Mouse (Mus musculus): ENCODE measurements around the gene Mapk10. TPM values are rescaled to one million over a fixed set of nuclear protein-coding genes. Genes with fewer than 3 reads are reported as not detected.

Mapk10 gene
- polyA plus RNA-seq, 1 experiment from 2014 or later, result 83.9 TPM

- H3K4me1 ChIP-seq, result peaks cover 31% of the 10 kb centered on the region
- no peak overlapping the region for H3K4me2 ChIP-seq (replicated peaks)
- H3K4me3 ChIP-seq, result no peak overlapping the region
- H3K9ac ChIP-seq (replicated peaks), result no peak overlapping the region
- no peaks in the 10 kb centered on the region for H3K27me3 ChIP-seq
- no peak for ATAC-seq (replicated peaks)
- H3K36me3 ChIP-seq, result no peaks in the 10 kb centered on the region
- peak overlapping the region; percentile 57 for H3K27ac ChIP-seq (replicated peaks)
- 61% methylated on average over 7 of the region's 7 CpGs for WGBS
- no peaks in the 10 kb centered on the region for H3K9me3 ChIP-seq
Measured at GRCm38 (mm10) chr5:103022504-103023172, 188.5 kb downstream of the Mapk10 start.

- H3K27ac ChIP-seq (replicated peaks), result peak overlapping the region; percentile 51
- 61% methylated on average over 8 of the region's 8 CpGs for WGBS
- H3K9ac ChIP-seq (replicated peaks), result no peak overlapping the region
- no peaks in the 10 kb centered on the region for H3K36me3 ChIP-seq
- no peak overlapping the region for H3K4me2 ChIP-seq (replicated peaks)
- no peaks in the 10 kb centered on the region for H3K9me3 ChIP-seq
- ATAC-seq (replicated peaks), result peak; percentile 73
- peaks cover 31% of the 10 kb centered on the region for H3K4me1 ChIP-seq
- H3K4me3 ChIP-seq, result no peak overlapping the region
- H3K27me3 ChIP-seq, result no peaks in the 10 kb centered on the region
Measured at GRCm38 (mm10) chr5:103021479-103021878, 189.7 kb downstream of the Mapk10 start.

DNA sequence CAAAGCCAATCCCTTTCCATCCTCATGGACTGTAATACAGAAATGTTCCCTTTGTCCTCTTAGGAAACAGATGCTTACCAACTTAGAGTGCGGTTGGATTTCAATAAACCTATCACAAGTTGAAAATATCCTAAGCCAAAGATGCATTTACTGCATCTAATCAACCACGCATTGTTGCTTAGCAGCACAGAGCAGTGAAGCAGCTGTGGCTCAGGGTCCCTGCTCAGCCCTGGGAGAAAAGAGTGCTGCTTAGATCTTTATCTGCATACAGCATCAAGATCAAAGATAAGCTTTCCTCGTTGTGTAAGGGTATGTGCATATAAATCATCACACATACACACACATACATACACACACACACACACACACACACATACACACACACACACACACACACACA, 190.2 kb downstream of the Mapk10 start:
- peaks cover 31% of the 10 kb centered on the region for H3K4me1 ChIP-seq
- no peak overlapping the region for H3K4me2 ChIP-seq (replicated peaks)
- H3K27ac ChIP-seq (replicated peaks), result peak overlapping the region; percentile 51
- no peaks in the 10 kb centered on the region for H3K36me3 ChIP-seq
- ATAC-seq (replicated peaks), result peak; percentile 86
- H3K27me3 ChIP-seq, result no peaks in the 10 kb centered on the region
- H3K4me3 ChIP-seq, result no peak overlapping the region
- H3K9me3 ChIP-seq, result no peaks in the 10 kb centered on the region
- WGBS, result 12% methylated on average over 3 of the region's 3 CpGs
- H3K9ac ChIP-seq (replicated peaks), result no peak overlapping the region

GRCm38 (mm10) chr5:103020127-103020526, 191.0 kb downstream of the Mapk10 start:
- H3K27ac ChIP-seq (replicated peaks), result peak overlapping the region; percentile 51
- no peaks in the 10 kb centered on the region for H3K27me3 ChIP-seq
- no peaks in the 10 kb centered on the region for H3K36me3 ChIP-seq
- H3K4me2 ChIP-seq (replicated peaks), result no peak overlapping the region
- ATAC-seq (replicated peaks), result no peak
- H3K9ac ChIP-seq (replicated peaks), result no peak overlapping the region
- H3K9me3 ChIP-seq, result no peaks in the 10 kb centered on the region
- WGBS, result 79% methylated on average over 5 of the region's 5 CpGs
- H3K4me1 ChIP-seq, result peaks cover 31% of the 10 kb centered on the region
- H3K4me3 ChIP-seq, result no peak overlapping the region

DNA sequence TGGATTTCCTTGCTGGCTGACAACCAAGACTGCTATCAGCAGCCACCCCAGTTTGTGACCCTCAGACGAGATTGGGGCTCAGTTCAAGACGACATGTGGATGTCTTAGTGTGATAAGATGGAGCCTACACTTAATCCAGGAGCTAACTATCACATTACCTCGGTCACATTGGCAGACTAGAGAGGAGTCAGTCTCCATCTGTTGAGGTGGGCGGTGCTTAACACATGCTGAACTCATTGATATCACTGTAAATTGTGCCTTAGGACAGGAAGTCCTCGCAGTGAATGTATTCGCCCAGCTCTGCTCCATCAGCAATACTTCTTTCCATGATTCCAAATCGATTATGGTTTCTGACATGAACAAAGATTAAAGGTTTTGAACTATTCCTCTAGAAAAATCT, 193.5 kb downstream of the Mapk10 start:
- Histone ChIP-seq H3K4me3 (no peak overlapping the region), H3K36me3 (no peaks in the 10 kb centered on the region), H3K9ac (replicated peaks) (no peak overlapping the region), H3K4me1 (peaks cover 31% of the 10 kb centered on the region), H3K9me3 (no peaks in the 10 kb centered on the region), H3K4me2 (replicated peaks) (no peak overlapping the region), H3K27me3 (no peaks in the 10 kb centered on the region), H3K27ac (replicated peaks) (no peak overlapping the region)
- no peak for ATAC-seq (replicated peaks)
- WGBS, result 88% methylated on average over 7 of the region's 7 CpGs

DNA sequence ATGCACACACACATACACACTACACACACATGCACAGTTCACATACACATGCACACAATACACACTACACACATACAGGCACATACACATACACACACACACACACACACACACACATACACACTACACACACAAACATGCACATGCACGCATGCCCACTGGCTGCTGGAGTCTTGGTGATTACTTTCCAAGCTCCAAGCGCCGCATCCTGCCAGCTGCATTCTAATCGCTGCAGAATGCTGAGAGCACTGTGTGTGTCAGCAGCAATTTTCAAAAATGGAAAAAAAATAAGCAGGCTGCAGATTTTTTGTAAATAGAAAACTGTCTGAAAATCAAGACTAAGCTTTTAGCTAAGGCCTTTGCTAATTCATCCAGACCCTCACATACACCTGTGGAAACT, 196.8 kb downstream of the Mapk10 start:
- no peak overlapping the region for H3K4me3 ChIP-seq
- peak; percentile 60; the same call in 1 of the 2 replicates for ATAC-seq (replicated peaks)
- H3K27me3 ChIP-seq, result no peaks in the 10 kb centered on the region
- H3K36me3 ChIP-seq, result no peaks in the 10 kb centered on the region
- no peaks in the 10 kb centered on the region for H3K9me3 ChIP-seq
- WGBS, result 81% methylated on average over 4 of the region's 4 CpGs
- peaks cover 9% of the 10 kb centered on the region; the same call in 1 of the 2 replicates for H3K4me1 ChIP-seq
- H3K27ac ChIP-seq (replicated peaks), result peak overlapping the region; percentile 58
- H3K9ac ChIP-seq (replicated peaks), result no peak overlapping the region
- no peak overlapping the region for H3K4me2 ChIP-seq (replicated peaks)

- H3K9ac ChIP-seq (replicated peaks), result no peak overlapping the region
- WGBS, result 53% methylated on average over 4 of the region's 4 CpGs
- H3K9me3 ChIP-seq, result no peaks in the 10 kb centered on the region
- no peak overlapping the region for H3K4me2 ChIP-seq (replicated peaks)
- no peak overlapping the region for H3K4me3 ChIP-seq
- no peak for ATAC-seq (replicated peaks)
- H3K36me3 ChIP-seq, result no peaks in the 10 kb centered on the region
- no peaks in the 10 kb centered on the region for H3K27me3 ChIP-seq
- peaks cover 9% of the 10 kb centered on the region; the same call in 1 of the 2 replicates for H3K4me1 ChIP-seq
- H3K27ac ChIP-seq (replicated peaks), result 0 out of 2 replicates have a peak overlapping the region, but pooled peaks have one; percentile 6
Measured at GRCm38 (mm10) chr5:103008894-103009293, 202.2 kb downstream of the Mapk10 start.

- whole genome bisulfite sequencing, result 68% methylated on average over 7 of the region's 7 CpGs
- Histone ChIP-seq H3K27me3 (no peaks in the 10 kb centered on the region), H3K9ac (replicated peaks) (no peak overlapping the region), H3K27ac (replicated peaks) (no peak overlapping the region), H3K4me2 (replicated peaks) (no peak overlapping the region), H3K9me3 (no peaks in the 10 kb centered on the region), H3K4me1 (no peaks in the 10 kb centered on the region), H3K4me3 (no peak overlapping the region), H3K36me3 (no peaks in the 10 kb centered on the region)
- no peak for ATAC-seq (replicated peaks)
Measured at GRCm38 (mm10) chr5:103002116-103002515, 209.0 kb downstream of the Mapk10 start.

- WGBS, result 76% methylated on average over 6 of the region's 6 CpGs
- Histone ChIP-seq H3K4me1 (no peaks in the 10 kb centered on the region), H3K4me3 (no peak overlapping the region), H3K9me3 (no peaks in the 10 kb centered on the region), H3K36me3 (no peaks in the 10 kb centered on the region), H3K27ac (replicated peaks) (no peak overlapping the region), H3K4me2 (replicated peaks) (no peak overlapping the region), H3K9ac (replicated peaks) (no peak overlapping the region), H3K27me3 (no peaks in the 10 kb centered on the region)
- ATAC-seq (replicated peaks), result no peak
Measured at GRCm38 (mm10) chr5:103000572-103000971, 210.6 kb downstream of the Mapk10 start.

GRCm38 (mm10) chr5:102998524-102998923, 212.6 kb downstream of the Mapk10 start:
- Histone ChIP-seq H3K4me2 (replicated peaks) (no peak overlapping the region), H3K27me3 (no peaks in the 10 kb centered on the region), H3K4me3 (no peak overlapping the region), H3K9ac (replicated peaks) (no peak overlapping the region), H3K9me3 (no peaks in the 10 kb centered on the region), H3K4me1 (no peaks in the 10 kb centered on the region), H3K36me3 (no peaks in the 10 kb centered on the region), H3K27ac (replicated peaks) (no peak overlapping the region)
- WGBS, result 81% methylated on average over 7 of the region's 7 CpGs
- no peak for ATAC-seq (replicated peaks)

GRCm38 (mm10) chr5:102997907-102998306, 213.2 kb downstream of the Mapk10 start:
- H3K36me3 ChIP-seq, result no peaks in the 10 kb centered on the region

DNA sequence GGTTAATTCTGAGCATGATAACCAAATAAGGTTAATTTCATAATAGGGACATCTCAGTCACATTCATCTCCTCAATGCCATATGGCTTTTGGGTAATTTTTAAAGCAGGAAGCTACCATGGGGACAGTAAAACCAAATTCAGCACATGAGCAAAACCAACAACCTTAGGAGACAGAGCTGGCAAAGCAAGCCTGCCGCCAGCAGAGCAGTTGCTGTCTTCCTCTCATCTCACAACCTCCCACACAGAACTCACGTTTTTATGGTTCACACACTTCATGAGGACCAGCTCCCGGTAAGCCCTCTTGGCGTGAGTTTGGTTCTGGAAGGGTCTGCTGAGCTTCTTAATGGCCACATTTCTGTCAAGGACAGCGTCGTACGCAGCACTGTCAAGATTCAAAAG, 214.8 kb downstream of the Mapk10 start:
- Histone ChIP-seq H3K4me3 (no peak overlapping the region), H3K4me1 (no peaks in the 10 kb centered on the region), H3K36me3 (no peaks in the 10 kb centered on the region), H3K9me3 (no peaks in the 10 kb centered on the region), H3K27ac (replicated peaks) (no peak overlapping the region), H3K27me3 (no peaks in the 10 kb centered on the region), H3K4me2 (replicated peaks) (no peak overlapping the region), H3K9ac (replicated peaks) (no peak overlapping the region)
- ATAC-seq (replicated peaks), result no peak
- WGBS, result 91% methylated on average over 7 of the region's 7 CpGs

More at GRCm38 (mm10) chr5:102997907-102998306, 213.2 kb downstream of the Mapk10 start:
- WGBS, result 87% methylated on average over 11 of the region's 11 CpGs
- H3K4me1 ChIP-seq, result no peaks in the 10 kb centered on the region
- no peaks in the 10 kb centered on the region for H3K27me3 ChIP-seq
- H3K9me3 ChIP-seq, result no peaks in the 10 kb centered on the region
- H3K4me3 ChIP-seq, result no peak overlapping the region
- no peak for ATAC-seq (replicated peaks)
- H3K27ac ChIP-seq (replicated peaks), result no peak overlapping the region
- H3K4me2 ChIP-seq (replicated peaks), result no peak overlapping the region
- no peak overlapping the region for H3K9ac ChIP-seq (replicated peaks)

DNA sequence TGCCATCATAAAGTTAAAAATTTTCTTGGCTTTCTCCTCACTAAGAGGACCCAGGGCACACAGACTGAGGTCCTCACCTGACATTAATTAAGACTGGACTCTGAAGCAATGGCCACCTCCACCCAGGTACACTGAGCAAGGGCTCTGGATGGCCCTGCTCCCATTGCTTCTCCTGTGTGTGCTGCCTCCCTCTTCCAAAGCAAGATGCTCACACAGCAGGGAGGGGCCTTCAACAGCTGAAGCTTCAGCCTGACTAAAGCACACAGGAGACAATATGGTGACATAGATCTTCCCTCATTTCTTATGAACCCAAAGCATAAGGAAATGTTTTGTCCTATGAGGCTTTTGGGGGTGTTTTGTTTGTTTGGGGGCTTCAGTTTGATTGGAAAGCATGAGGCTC, 215.2 kb downstream of the Mapk10 start:
- Histone ChIP-seq H3K9me3 (no peaks in the 10 kb centered on the region), H3K4me1 (no peaks in the 10 kb centered on the region), H3K9ac (replicated peaks) (no peak overlapping the region), H3K27me3 (no peaks in the 10 kb centered on the region), H3K4me3 (no peak overlapping the region), H3K36me3 (no peaks in the 10 kb centered on the region), H3K4me2 (replicated peaks) (no peak overlapping the region), H3K27ac (replicated peaks) (no peak overlapping the region)
- no peak for ATAC-seq (replicated peaks)

All from forebrain, embryonic 15.5 days (tissue).